Mouse (Mus musculus): ENCODE data around the gene Mboat7. TPM values are rescaled to one million over a fixed set of nuclear protein-coding genes. Genes with fewer than 3 reads are reported as not detected.
A peak's percentile ranks its signal among the peaks of the same experiment; 100 is the strongest.

The Mboat7 gene
- total RNA-seq, 2 experiments from 2014 or later: 18.9 to 20.2 TPM

GRCm38 (mm10) chr7:3646188-3646587 lies 47.1 kb downstream of the Mboat7 start:
- no peak for ATAC-seq (replicated peaks; ENCODE audit: low FRiP score, low TSS enrichment, poor library complexity, severe bottlenecking)

- ATAC-seq (replicated peaks; ENCODE audit: low FRiP score, low TSS enrichment, poor library complexity, severe bottlenecking): peak; percentile 15
These were observed 47.8 kb downstream of the Mboat7 start for GRCm38 (mm10) chr7:3645488-3646025.

GRCm38 (mm10) chr7:3644672-3645487 lies 48.4 kb downstream of the Mboat7 start, which contains the start of gene Cnot3:
TSS of gene Cnot3 (plus strand) at chr7:3645268.
- peak; percentile 91 for ATAC-seq (replicated peaks; ENCODE audit: low FRiP score, low TSS enrichment, poor library complexity, severe bottlenecking)

- 0 out of 2 replicates have a peak, but pooled peaks have one; percentile 0 for ATAC-seq (replicated peaks; ENCODE audit: low FRiP score, low TSS enrichment, poor library complexity, severe bottlenecking)
These were observed 49.0 kb downstream of the Mboat7 start for GRCm38 (mm10) chr7:3644348-3644671.

- ATAC-seq (replicated peaks; ENCODE audit: low FRiP score, low TSS enrichment, poor library complexity, severe bottlenecking): no peak
These were observed 49.5 kb downstream of the Mboat7 start for GRCm38 (mm10) chr7:3643843-3644242.

GRCm38 (mm10) chr7:3643412-3643811 lies 49.9 kb downstream of the Mboat7 start:
- no peak for ATAC-seq (replicated peaks; ENCODE audit: low FRiP score, low TSS enrichment, poor library complexity, severe bottlenecking)

- ATAC-seq (replicated peaks; ENCODE audit: low FRiP score, low TSS enrichment, poor library complexity, severe bottlenecking): no peak
These were observed 62.9 kb downstream of the Mboat7 start for GRCm38 (mm10) chr7:3630478-3630815.

- ATAC-seq (replicated peaks; ENCODE audit: low FRiP score, low TSS enrichment, poor library complexity, severe bottlenecking): peak; percentile 81
These were observed 63.5 kb downstream of the Mboat7 start, which contains the start of the genes Tfpt and Prpf31 for GRCm38 (mm10) chr7:3629543-3630477. TSS of gene Tfpt (minus strand) at chr7:3629929. TSS of gene Prpf31 (plus strand) at chr7:3629985.

GRCm38 (mm10) chr7:3629030-3629429 lies 64.3 kb downstream of the Mboat7 start:
- peak; percentile 15 for ATAC-seq (replicated peaks; ENCODE audit: low FRiP score, low TSS enrichment, poor library complexity, severe bottlenecking)

Other genes with a start within 250 kb of the Mboat7 start
- 1.2 TPM in 1 of 2 replicates, not detected in the other for gene Tarm1, start 190.9 kb downstream of the Mboat7 start, total RNA-seq (2014; fragmentation: Nextera tagmentation)
- gene Tarm1, start 190.9 kb downstream of the Mboat7 start, total RNA-seq (2017): 0.19 TPM in 1 of 2 replicates, not detected in the other
- gene Oscar, start 77.4 kb downstream of the Mboat7 start, total RNA-seq (2014; fragmentation: Nextera tagmentation): not detected in 2 replicates
- gene Oscar, start 77.4 kb downstream of the Mboat7 start, total RNA-seq (2017): not detected in 2 replicates
- 427 and 468 TPM in 2 replicates for gene Ndufa3, start 76.2 kb downstream of the Mboat7 start, total RNA-seq (2014; fragmentation: Nextera tagmentation)
- 170 and 216 TPM in 2 replicates for gene Ndufa3, start 76.2 kb downstream of the Mboat7 start, total RNA-seq (2017)
- gene Tfpt, start 63.6 kb downstream of the Mboat7 start, total RNA-seq (2014; fragmentation: Nextera tagmentation): 17.6 and 26.3 TPM in 2 replicates
- gene Tfpt, start 63.6 kb downstream of the Mboat7 start, total RNA-seq (2017): 38.1 and 45.9 TPM in 2 replicates
- gene Prpf31, start 63.5 kb downstream of the Mboat7 start, total RNA-seq (2014; fragmentation: Nextera tagmentation): 53.7 and 61.4 TPM in 2 replicates
- gene Prpf31, start 63.5 kb downstream of the Mboat7 start, total RNA-seq (2017): 125 and 128 TPM in 2 replicates
- 117 and 166 TPM in 2 replicates for gene Cnot3, start 48.3 kb downstream of the Mboat7 start, total RNA-seq (2014; fragmentation: Nextera tagmentation)
- gene Cnot3, start 48.3 kb downstream of the Mboat7 start, total RNA-seq (2017): 21.2 and 47.8 TPM in 2 replicates
- 5.5 and 8.1 TPM in 2 replicates for gene Leng1, start 27.7 kb downstream of the Mboat7 start, total RNA-seq (2014; fragmentation: Nextera tagmentation)
- gene Leng1, start 27.7 kb downstream of the Mboat7 start, total RNA-seq (2017): 7.1 and 15.2 TPM in 2 replicates
- 10.8 and 19.5 TPM in 2 replicates for gene Tmc4, start 16.0 kb downstream of the Mboat7 start, total RNA-seq (2014; fragmentation: Nextera tagmentation)
- gene Tmc4, start 16.0 kb downstream of the Mboat7 start, total RNA-seq (2017): 1.7 and 8.6 TPM in 2 replicates
- gene Tsen34, start 660 bp downstream of the Mboat7 start, total RNA-seq (2014; fragmentation: Nextera tagmentation): 6.6 and 9.5 TPM in 2 replicates
- gene Tsen34, start 660 bp downstream of the Mboat7 start, total RNA-seq (2017): 10.3 and 18.2 TPM in 2 replicates
- gene Rps9, start 10.5 kb upstream of the Mboat7 start, total RNA-seq (2014; fragmentation: Nextera tagmentation): 3,542 and 4,029 TPM in 2 replicates
- gene Rps9, start 10.5 kb upstream of the Mboat7 start, total RNA-seq (2017): 1,380 and 1,558 TPM in 2 replicates
- 0.69 TPM in 1 of 2 replicates, not detected in the other for gene Pirb, start 26.9 kb upstream of the Mboat7 start, total RNA-seq (2014; fragmentation: Nextera tagmentation)
- gene Pirb, start 26.9 kb upstream of the Mboat7 start, total RNA-seq (2017): 1.5 TPM in 1 of 2 replicates, not detected in the other
- not detected in 2 replicates for gene Gm15448, start 132.2 kb upstream of the Mboat7 start, total RNA-seq (2014; fragmentation: Nextera tagmentation)
- 1.4 TPM in 1 of 2 replicates, not detected in the other for gene Gm15448, start 132.2 kb upstream of the Mboat7 start, total RNA-seq (2017)
- not detected in 2 replicates for gene Pira2, start 151.5 kb upstream of the Mboat7 start, total RNA-seq (2014; fragmentation: Nextera tagmentation)
- 0.19 TPM in 1 of 2 replicates, not detected in the other for gene Pira2, start 151.5 kb upstream of the Mboat7 start, total RNA-seq (2017)
- not detected in 2 replicates for gene Gm14548, start 204.6 kb upstream of the Mboat7 start, total RNA-seq (2014; fragmentation: Nextera tagmentation)
- not detected in 2 replicates for gene Gm14548, start 204.6 kb upstream of the Mboat7 start, total RNA-seq (2017)
- gene Lilra6, start 222.0 kb upstream of the Mboat7 start, total RNA-seq (2014; fragmentation: Nextera tagmentation): 0.47 TPM in 1 of 2 replicates, not detected in the other
- not detected in 2 replicates for gene Lilra6, start 222.0 kb upstream of the Mboat7 start, total RNA-seq (2017)